Mouse (Mus musculus): ENCODE results near the gene C730034F03Rik. TPM values are rescaled to one million over a fixed set of nuclear protein-coding genes. Genes with fewer than 3 reads are reported as not detected.
"Not testable (repeated sequence)": the region's sequence is repeated elsewhere in the genome, so short reads cannot be mapped to it uniquely, and the experiment has no call there.

The C730034F03Rik gene
- total and polyA plus RNA-seq, 2 experiments from 2014 or later, result 2.0 TPM; not detected in 1

GRCm38 (mm10) chr15:89428136-89428790, 1.1 kb upstream of the C730034F03Rik start:
- H3K9ac ChIP-seq (replicated peaks; ENCODE audit: low read depth, low read length), result peak overlapping the region; percentile 90
- ATAC-seq (ENCODE audit: insufficient read depth, low read depth) (no peak), DNase-seq (ENCODE audit: low spot score) (no peak)
- H3K4me2 ChIP-seq (ENCODE audit: low read depth, low read length), result peak overlapping the region; percentile 96
- H3K9me3 ChIP-seq (replicated peaks; ENCODE audit: control insufficient read depth, low read length), result no peaks in the 10 kb centered on the region
- H3K4me3 ChIP-seq (ENCODE audit: low read depth, low read length), result peak overlapping the region; percentile 82
- 79% methylated on average over 19 of the region's 19 CpGs for WGBS
- H3K27me3 ChIP-seq (ENCODE audit: control insufficient read depth, insufficient read depth, low read length), result no peaks in the 10 kb centered on the region
- H3K4me1 ChIP-seq (ENCODE audit: control insufficient read depth, insufficient read depth), result peaks cover 37% of the 10 kb centered on the region
- peak overlapping the region; percentile 99; the same call in 1 of the 2 replicates for H3K27ac ChIP-seq (ENCODE audit: low read depth)
- TF ChIP-seq CTCF (IDR thresholded peaks at IDR 0.05; ENCODE audit: low read depth), result no peak
- H3K36me3 ChIP-seq (replicated peaks; ENCODE audit: control insufficient read depth, insufficient read depth, low read length), result peaks cover 10% of the 10 kb centered on the region

GRCm38 (mm10) chr15:89428821-89429351, 503 bp upstream of the C730034F03Rik start:
- TF ChIP-seq CTCF (IDR thresholded peaks at IDR 0.05; ENCODE audit: low read depth) (no peak), EP300 (IDR thresholded peaks at IDR 0.05; ENCODE audit: low read depth) (no peak)
- Histone ChIP-seq H3K9ac (replicated peaks; ENCODE audit: low read depth, low read length) (peak overlapping the region; percentile 90), H3K4me3 (ENCODE audit: low read depth, low read length) (peak overlapping the region; percentile 82), H3K36me3 (replicated peaks; ENCODE audit: control insufficient read depth, insufficient read depth, low read length) (peaks cover 10% of the 10 kb centered on the region), H3K27ac (ENCODE audit: low read depth) (peak overlapping the region; percentile 99), H3K4me1 (ENCODE audit: control insufficient read depth, insufficient read depth) (peaks cover 32% of the 10 kb centered on the region), H3K4me2 (ENCODE audit: low read depth, low read length) (peak overlapping the region; percentile 96), H3K27me3 (ENCODE audit: control insufficient read depth, insufficient read depth, low read length) (no peaks in the 10 kb centered on the region), H3K9me3 (replicated peaks; ENCODE audit: control insufficient read depth, low read length) (no peaks in the 10 kb centered on the region)
- 7% methylated on average over 16 of the region's 22 CpGs for WGBS
- no peak for ATAC-seq (ENCODE audit: insufficient read depth, low read depth)
- no peak for DNase-seq (ENCODE audit: low spot score)

- Histone ChIP-seq H3K27me3 (ENCODE audit: control insufficient read depth, insufficient read depth, low read length) (no peaks in the 10 kb centered on the region), H3K36me3 (replicated peaks; ENCODE audit: control insufficient read depth, insufficient read depth, low read length) (peaks cover 10% of the 10 kb centered on the region), H3K4me3 (ENCODE audit: low read depth, low read length) (peak overlapping the region; percentile 82), H3K4me2 (ENCODE audit: low read depth, low read length) (peak overlapping the region; percentile 96), H3K4me1 (ENCODE audit: control insufficient read depth, insufficient read depth) (peaks cover 26% of the 10 kb centered on the region), H3K27ac (ENCODE audit: low read depth) (peak overlapping the region; percentile 99), H3K9ac (replicated peaks; ENCODE audit: low read depth, low read length) (peak overlapping the region; percentile 90), H3K9me3 (replicated peaks; ENCODE audit: control insufficient read depth, low read length) (no peaks in the 10 kb centered on the region)
- WGBS, result 39% methylated on average over 6 of the region's 6 CpGs
- no peak for ATAC-seq (ENCODE audit: insufficient read depth, low read depth)
- DNase-seq (ENCODE audit: low spot score), result no peak
- peak; percentile 10; the same call in 1 of the 2 replicates for TF ChIP-seq CTCF (IDR thresholded peaks at IDR 0.05; ENCODE audit: low read depth)
- TF ChIP-seq EP300 (IDR thresholded peaks at IDR 0.05; ENCODE audit: low read depth), result no peak
Measured at GRCm38 (mm10) chr15:89430341-89430740, 952 bp downstream of the C730034F03Rik start.

GRCm38 (mm10) chr15:89430771-89431170, 1.4 kb downstream of the C730034F03Rik start:
- ATAC-seq (ENCODE audit: insufficient read depth, low read depth); H3K4me3 ChIP-seq (ENCODE audit: low read depth, low read length); DNase-seq (ENCODE audit: low spot score); H3K36me3 ChIP-seq (replicated peaks; ENCODE audit: control insufficient read depth, insufficient read depth, low read length); H3K4me2 ChIP-seq (ENCODE audit: low read depth, low read length); H3K27ac ChIP-seq (ENCODE audit: low read depth); H3K9me3 ChIP-seq (replicated peaks; ENCODE audit: control insufficient read depth, low read length); H3K27me3 ChIP-seq (ENCODE audit: control insufficient read depth, insufficient read depth, low read length); H3K9ac ChIP-seq (replicated peaks; ENCODE audit: low read depth, low read length): not testable (repeated sequence)
- peaks cover 26% of the 10 kb centered on the region for H3K4me1 ChIP-seq (ENCODE audit: control insufficient read depth, insufficient read depth)
- 80% methylated on average over 6 of the region's 9 CpGs for WGBS

GRCm38 (mm10) chr15:89431271-89431670, 1.9 kb downstream of the C730034F03Rik start:
- whole genome bisulfite sequencing, result 74% methylated on average over 3 of the region's 3 CpGs
- no peaks in the 10 kb centered on the region for H3K9me3 ChIP-seq (replicated peaks; ENCODE audit: control insufficient read depth, low read length)
- no peaks in the 10 kb centered on the region for H3K27me3 ChIP-seq (ENCODE audit: control insufficient read depth, insufficient read depth, low read length)
- peaks cover 10% of the 10 kb centered on the region for H3K36me3 ChIP-seq (replicated peaks; ENCODE audit: control insufficient read depth, insufficient read depth, low read length)
- no peak overlapping the region for H3K9ac ChIP-seq (replicated peaks; ENCODE audit: low read depth, low read length)
- H3K4me1 ChIP-seq (ENCODE audit: control insufficient read depth, insufficient read depth), result peaks cover 24% of the 10 kb centered on the region
- TF ChIP-seq CTCF (IDR thresholded peaks at IDR 0.05; ENCODE audit: low read depth) (no peak), EP300 (IDR thresholded peaks at IDR 0.05; ENCODE audit: low read depth) (no peak)
- no peak overlapping the region for H3K4me3 ChIP-seq (ENCODE audit: low read depth, low read length)
- H3K27ac ChIP-seq (ENCODE audit: low read depth), result no peak overlapping the region
- ATAC-seq (ENCODE audit: insufficient read depth, low read depth) (no peak), DNase-seq (ENCODE audit: low spot score) (no peak)
- no peak overlapping the region for H3K4me2 ChIP-seq (ENCODE audit: low read depth, low read length)

GRCm38 (mm10) chr15:89431806-89432205, 2.4 kb downstream of the C730034F03Rik start:
- TF ChIP-seq CTCF (IDR thresholded peaks at IDR 0.05; ENCODE audit: low read depth), result no peak
- TF ChIP-seq EP300 (IDR thresholded peaks at IDR 0.05; ENCODE audit: low read depth), result no peak
- Histone ChIP-seq H3K9ac (replicated peaks; ENCODE audit: low read depth, low read length) (no peak overlapping the region), H3K9me3 (replicated peaks; ENCODE audit: control insufficient read depth, low read length) (no peaks in the 10 kb centered on the region), H3K4me2 (ENCODE audit: low read depth, low read length) (no peak overlapping the region), H3K4me1 (ENCODE audit: control insufficient read depth, insufficient read depth) (peaks cover 19% of the 10 kb centered on the region), H3K27me3 (ENCODE audit: control insufficient read depth, insufficient read depth, low read length) (no peaks in the 10 kb centered on the region), H3K27ac (ENCODE audit: low read depth) (no peak overlapping the region), H3K4me3 (ENCODE audit: low read depth, low read length) (no peak overlapping the region), H3K36me3 (replicated peaks; ENCODE audit: control insufficient read depth, insufficient read depth, low read length) (peaks cover 10% of the 10 kb centered on the region)
- ATAC-seq (ENCODE audit: insufficient read depth, low read depth), result no peak
- DNase-seq (ENCODE audit: low spot score), result no peak
- 88% methylated on average over 6 of the region's 6 CpGs for WGBS
